Mouse (Mus musculus): ENCODE results near the gene Agap1. TPM values are rescaled to one million over a fixed set of nuclear protein-coding genes. Genes with fewer than 3 reads are reported as not detected.

Agap1 gene
- polyA plus RNA-seq, 1 experiment from 2014 or later = 41.4 TPM

DNA sequence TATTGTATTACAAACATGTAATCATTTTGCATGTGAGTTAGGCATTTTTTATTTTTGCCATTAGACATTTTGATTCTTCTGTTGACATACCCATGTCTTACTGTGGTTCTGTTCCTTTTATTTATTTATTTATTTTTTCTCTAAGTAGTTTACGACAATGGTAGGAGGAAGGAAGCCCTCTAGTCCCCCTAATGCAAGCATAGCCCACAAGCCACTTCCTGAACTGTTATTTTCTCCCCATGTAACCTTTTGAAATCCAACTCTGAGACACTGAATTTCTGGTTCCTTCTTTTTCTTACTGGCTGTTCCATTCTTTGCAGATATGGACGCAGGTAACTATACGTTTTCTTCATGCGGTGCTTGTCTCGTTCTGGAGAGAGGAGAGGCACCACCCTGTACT is 155.4 kb downstream of the Agap1 start:
- Histone ChIP-seq H3K36me3 (ENCODE audit: control insufficient read depth, insufficient read depth, low read length) (no peaks in the 10 kb centered on the region), H3K4me2 (replicated peaks; ENCODE audit: low read depth, low read length) (no peak overlapping the region), H3K27me3 (ENCODE audit: control insufficient read depth, insufficient read depth, low read length) (no peaks in the 10 kb centered on the region), H3K27ac (ENCODE audit: low read depth, low read length) (no peak overlapping the region), H3K9ac (ENCODE audit: low read depth, low read length) (no peak overlapping the region), H3K9me3 (ENCODE audit: control insufficient read depth, low read length) (no peaks in the 10 kb centered on the region), H3K4me1 (replicated peaks; ENCODE audit: control insufficient read depth, insufficient read depth, low read length) (no peaks in the 10 kb centered on the region; the same call in 1 of the 2 replicates), H3K4me3 (ENCODE audit: low read depth, low read length) (no peak overlapping the region)
- ATAC-seq (ENCODE audit: low FRiP score) = no peak
- no peak for DNase-seq (ENCODE audit: low spot score)
- 97% methylated on average over 5 of the region's 5 CpGs for WGBS

DNA sequence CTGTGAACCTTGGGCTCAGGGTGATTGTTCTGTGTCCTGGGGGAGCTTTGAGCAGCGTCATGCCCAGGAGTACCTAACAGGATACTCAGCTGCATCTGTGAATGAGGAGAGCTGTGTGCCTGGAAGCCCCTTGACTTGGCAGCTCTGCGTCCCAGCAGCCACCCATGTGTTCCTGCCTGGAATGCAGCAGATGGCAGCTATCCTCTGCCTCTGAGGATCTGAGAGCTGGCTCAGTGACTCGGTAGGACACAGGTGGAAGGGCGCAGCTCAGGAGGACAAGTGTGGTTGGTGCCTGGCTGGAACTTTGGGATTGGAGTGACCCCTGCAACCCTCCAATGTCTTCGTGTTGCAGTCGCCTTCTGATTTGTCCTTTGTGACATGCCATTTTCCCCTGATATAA is 156.9 kb downstream of the Agap1 start:
- Histone ChIP-seq H3K27me3 (ENCODE audit: control insufficient read depth, insufficient read depth, low read length) (no peaks in the 10 kb centered on the region), H3K36me3 (ENCODE audit: control insufficient read depth, insufficient read depth, low read length) (no peaks in the 10 kb centered on the region), H3K9me3 (ENCODE audit: control insufficient read depth, low read length) (no peaks in the 10 kb centered on the region), H3K27ac (ENCODE audit: low read depth, low read length) (no peak overlapping the region), H3K4me2 (replicated peaks; ENCODE audit: low read depth, low read length) (no peak overlapping the region), H3K4me3 (ENCODE audit: low read depth, low read length) (no peak overlapping the region), H3K4me1 (replicated peaks; ENCODE audit: control insufficient read depth, insufficient read depth, low read length) (no peaks in the 10 kb centered on the region; the same call in 1 of the 2 replicates), H3K9ac (ENCODE audit: low read depth, low read length) (no peak overlapping the region)
- no peak for ATAC-seq (ENCODE audit: low FRiP score)
- 91% methylated on average over 6 of the region's 6 CpGs for WGBS
- no peak for DNase-seq (ENCODE audit: low spot score)

- Histone ChIP-seq H3K27ac (ENCODE audit: low read depth, low read length) (no peak overlapping the region), H3K4me1 (replicated peaks; ENCODE audit: control insufficient read depth, insufficient read depth, low read length) (no peaks in the 10 kb centered on the region), H3K4me3 (ENCODE audit: low read depth, low read length) (no peak overlapping the region), H3K4me2 (replicated peaks; ENCODE audit: low read depth, low read length) (no peak overlapping the region), H3K9me3 (ENCODE audit: control insufficient read depth, low read length) (no peaks in the 10 kb centered on the region), H3K36me3 (ENCODE audit: control insufficient read depth, insufficient read depth, low read length) (no peaks in the 10 kb centered on the region), H3K27me3 (ENCODE audit: control insufficient read depth, insufficient read depth, low read length) (no peaks in the 10 kb centered on the region), H3K9ac (ENCODE audit: low read depth, low read length) (no peak overlapping the region)
- ATAC-seq (ENCODE audit: low FRiP score) = no peak
- 77% methylated on average over 5 of the region's 5 CpGs for WGBS
- no peak for DNase-seq (ENCODE audit: low spot score)
These were observed 158.7 kb downstream of the Agap1 start for GRCm38 (mm10) chr1:89613234-89613870.

GRCm38 (mm10) chr1:89616556-89616955 is 161.9 kb downstream of the Agap1 start:
- no peak overlapping the region for H3K27ac ChIP-seq (ENCODE audit: low read depth, low read length)
- no peak for DNase-seq (ENCODE audit: low spot score)
- no peaks in the 10 kb centered on the region for H3K27me3 ChIP-seq (ENCODE audit: control insufficient read depth, insufficient read depth, low read length)
- no peaks in the 10 kb centered on the region for H3K36me3 ChIP-seq (ENCODE audit: control insufficient read depth, insufficient read depth, low read length)
- no peaks in the 10 kb centered on the region for H3K4me1 ChIP-seq (replicated peaks; ENCODE audit: control insufficient read depth, insufficient read depth, low read length)
- ATAC-seq (ENCODE audit: low FRiP score) = no peak
- no peak overlapping the region for H3K4me2 ChIP-seq (replicated peaks; ENCODE audit: low read depth, low read length)
- no peak overlapping the region for H3K4me3 ChIP-seq (ENCODE audit: low read depth, low read length)
- H3K9me3 ChIP-seq (ENCODE audit: control insufficient read depth, low read length) = no peaks in the 10 kb centered on the region
- 87% methylated on average over 6 of the region's 6 CpGs for WGBS
- no peak overlapping the region for H3K9ac ChIP-seq (ENCODE audit: low read depth, low read length)

- H3K4me2 ChIP-seq (replicated peaks; ENCODE audit: low read depth, low read length) = no peak overlapping the region
- no peak overlapping the region for H3K4me3 ChIP-seq (ENCODE audit: low read depth, low read length)
- no peaks in the 10 kb centered on the region for H3K36me3 ChIP-seq (ENCODE audit: control insufficient read depth, insufficient read depth, low read length)
- DNase-seq (ENCODE audit: low spot score) (no peak), ATAC-seq (ENCODE audit: low FRiP score) (no peak)
- H3K4me1 ChIP-seq (replicated peaks; ENCODE audit: control insufficient read depth, insufficient read depth, low read length) = no peaks in the 10 kb centered on the region
- 91% methylated on average over 9 of the region's 9 CpGs for WGBS
- H3K9ac ChIP-seq (ENCODE audit: low read depth, low read length) = no peak overlapping the region
- no peaks in the 10 kb centered on the region for H3K27me3 ChIP-seq (ENCODE audit: control insufficient read depth, insufficient read depth, low read length)
- H3K27ac ChIP-seq (ENCODE audit: low read depth, low read length) = no peak overlapping the region
- H3K9me3 ChIP-seq (ENCODE audit: control insufficient read depth, low read length) = no peaks in the 10 kb centered on the region
These were observed 162.7 kb downstream of the Agap1 start for GRCm38 (mm10) chr1:89617336-89617735.

GRCm38 (mm10) chr1:89619963-89620362 is 165.4 kb downstream of the Agap1 start:
- no peak for DNase-seq (ENCODE audit: low spot score)
- ATAC-seq (ENCODE audit: low FRiP score) = no peak
- Histone ChIP-seq H3K4me2 (replicated peaks; ENCODE audit: low read depth, low read length) (no peak overlapping the region), H3K4me3 (ENCODE audit: low read depth, low read length) (no peak overlapping the region), H3K9ac (ENCODE audit: low read depth, low read length) (no peak overlapping the region), H3K27me3 (ENCODE audit: control insufficient read depth, insufficient read depth, low read length) (no peaks in the 10 kb centered on the region), H3K9me3 (ENCODE audit: control insufficient read depth, low read length) (no peaks in the 10 kb centered on the region), H3K27ac (ENCODE audit: low read depth, low read length) (no peak overlapping the region), H3K36me3 (ENCODE audit: control insufficient read depth, insufficient read depth, low read length) (no peaks in the 10 kb centered on the region), H3K4me1 (replicated peaks; ENCODE audit: control insufficient read depth, insufficient read depth, low read length) (no peaks in the 10 kb centered on the region)
- WGBS = 78% methylated on average over 2 of the region's 2 CpGs

DNA sequence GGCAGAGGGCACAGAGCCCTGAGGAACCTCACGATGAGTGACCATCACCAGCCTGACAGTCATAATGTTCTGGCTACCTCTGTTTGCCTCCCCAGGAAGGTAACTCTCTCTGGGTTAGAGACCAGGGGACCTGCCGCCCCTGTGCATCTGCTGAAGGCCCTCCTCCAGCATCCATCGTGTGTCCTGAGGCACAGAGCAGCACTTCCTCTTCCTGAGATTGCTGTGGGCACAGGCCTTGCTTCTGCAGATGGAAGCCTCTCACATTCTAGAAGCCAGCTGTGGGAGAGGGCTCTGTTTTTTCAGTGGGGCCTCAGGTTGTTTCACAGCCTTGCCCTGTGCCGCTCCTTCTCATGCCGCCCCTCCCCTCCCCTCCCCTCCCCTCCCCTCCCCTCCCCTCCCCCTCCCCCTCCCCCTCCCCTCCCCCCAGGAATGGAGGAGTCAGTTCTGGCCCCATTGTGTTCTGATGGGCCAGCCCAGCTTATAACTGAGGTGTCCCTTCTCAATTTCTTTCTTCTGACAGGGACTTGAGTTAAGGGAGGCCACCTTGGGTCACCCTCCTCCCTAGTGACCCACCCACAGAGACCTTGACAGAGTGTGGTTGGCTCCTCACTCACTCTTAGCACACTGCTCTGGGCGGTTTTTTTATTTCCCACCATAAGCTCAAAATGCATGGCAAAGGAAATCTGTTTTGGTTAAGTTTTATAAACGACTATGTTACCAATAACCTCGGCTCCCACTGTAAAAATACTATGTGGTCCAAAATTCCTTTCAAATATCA is 166.6 kb downstream of the Agap1 start:
- no peaks in the 10 kb centered on the region for H3K9me3 ChIP-seq (ENCODE audit: control insufficient read depth, low read length)
- no peaks in the 10 kb centered on the region for H3K27me3 ChIP-seq (ENCODE audit: control insufficient read depth, insufficient read depth, low read length)
- no peaks in the 10 kb centered on the region for H3K4me1 ChIP-seq (replicated peaks; ENCODE audit: control insufficient read depth, insufficient read depth, low read length)
- H3K4me2 ChIP-seq (replicated peaks; ENCODE audit: low read depth, low read length) = no peak overlapping the region
- H3K27ac ChIP-seq (ENCODE audit: low read depth, low read length) = no peak overlapping the region
- H3K4me3 ChIP-seq (ENCODE audit: low read depth, low read length) = no peak overlapping the region
- H3K9ac ChIP-seq (ENCODE audit: low read depth, low read length) = no peak overlapping the region
- ATAC-seq (ENCODE audit: low FRiP score) = no peak
- 66% methylated on average over 7 of the region's 8 CpGs for WGBS
- no peaks in the 10 kb centered on the region for H3K36me3 ChIP-seq (ENCODE audit: control insufficient read depth, insufficient read depth, low read length)
- no peak for DNase-seq (ENCODE audit: low spot score)

- Histone ChIP-seq H3K4me2 (replicated peaks; ENCODE audit: low read depth, low read length) (no peak overlapping the region), H3K4me3 (ENCODE audit: low read depth, low read length) (no peak overlapping the region), H3K36me3 (ENCODE audit: control insufficient read depth, insufficient read depth, low read length) (no peaks in the 10 kb centered on the region), H3K27ac (ENCODE audit: low read depth, low read length) (no peak overlapping the region), H3K9ac (ENCODE audit: low read depth, low read length) (no peak overlapping the region), H3K9me3 (ENCODE audit: control insufficient read depth, low read length) (no peaks in the 10 kb centered on the region), H3K27me3 (ENCODE audit: control insufficient read depth, insufficient read depth, low read length) (no peaks in the 10 kb centered on the region), H3K4me1 (replicated peaks; ENCODE audit: control insufficient read depth, insufficient read depth, low read length) (no peaks in the 10 kb centered on the region)
- ATAC-seq (ENCODE audit: low FRiP score) (no peak), DNase-seq (ENCODE audit: low spot score) (no peak)
- WGBS = 94% methylated on average over 8 of the region's 8 CpGs
These were observed 167.3 kb downstream of the Agap1 start for GRCm38 (mm10) chr1:89621952-89622351.

GRCm38 (mm10) chr1:89622801-89623200 is 168.2 kb downstream of the Agap1 start:
- H3K9me3 ChIP-seq (ENCODE audit: control insufficient read depth, low read length) = no peaks in the 10 kb centered on the region
- DNase-seq (ENCODE audit: low spot score) (no peak), ATAC-seq (ENCODE audit: low FRiP score) (no peak)
- no peak overlapping the region for H3K4me3 ChIP-seq (ENCODE audit: low read depth, low read length)
- no peaks in the 10 kb centered on the region for H3K27me3 ChIP-seq (ENCODE audit: control insufficient read depth, insufficient read depth, low read length)
- no peak overlapping the region for H3K9ac ChIP-seq (ENCODE audit: low read depth, low read length)
- no peak overlapping the region for H3K27ac ChIP-seq (ENCODE audit: low read depth, low read length)
- 80% methylated on average over 7 of the region's 7 CpGs for WGBS
- H3K4me2 ChIP-seq (replicated peaks; ENCODE audit: low read depth, low read length) = no peak overlapping the region
- no peaks in the 10 kb centered on the region for H3K36me3 ChIP-seq (ENCODE audit: control insufficient read depth, insufficient read depth, low read length)
- no peaks in the 10 kb centered on the region for H3K4me1 ChIP-seq (replicated peaks; ENCODE audit: control insufficient read depth, insufficient read depth, low read length)
